In genomic region chr13:94073046-94073715, GRCm38 (mm10) we compare ENCODE assay signal across 19 mouse cellular contexts. TPM values are rescaled to one million over a fixed set of nuclear protein-coding genes. Genes with fewer than 3 reads are reported as not detected.
DNase-seq lines count a peak whose midpoint lies in the region; ATAC-seq and TF ChIP-seq lines count a peak whose summit lies in the region.
"Had no signal": no experiment of that assay in that cellular context is flagged by ENCODE, and none has a peak within 500 bp of the region (broad histone marks: within the 10 kb centered on the region; RNA-seq: fewer than 3 reads in every experiment).

No protein-coding gene starts in this region.

- peaks cover 3% of the 10 kb centered on the region for H3K4me1 ChIP-seq in embryonic facial prominence, embryonic 11.5 days (ENCODE audit: control insufficient read depth, insufficient read depth, low read length)
- peaks cover 86% of the 10 kb centered on the region for H3K4me1 ChIP-seq in embryonic facial prominence, embryonic 10.5 days
- H3K4me1 ChIP-seq in lung, embryonic 15.5 days = peaks cover 59% of the 10 kb centered on the region
- H3K4me1 ChIP-seq in lung, adult 2 months (ENCODE audit: control insufficient read depth, insufficient read depth, low read length) = peaks cover 12% of the 10 kb centered on the region
- peaks cover 4% of the 10 kb centered on the region; the same call in 1 of the 2 replicates for H3K4me1 ChIP-seq in stomach, embryonic 15.5 days
- H3K4me1 ChIP-seq: forebrain, embryonic 15.5 days had no signal

- no peaks in the 10 kb centered on the region for H3K27me3 ChIP-seq in embryonic facial prominence, embryonic 11.5 days (ENCODE audit: control insufficient read depth, insufficient read depth, low read length)
- peaks cover 47% of the 10 kb centered on the region for H3K27me3 ChIP-seq in embryonic facial prominence, embryonic 10.5 days (replicated peaks; ENCODE audit: low read depth, poor library complexity, severe bottlenecking)
- H3K27me3 ChIP-seq in lung, embryonic 15.5 days = no peaks in the 10 kb centered on the region
- no peaks in the 10 kb centered on the region for H3K27me3 ChIP-seq in stomach, embryonic 15.5 days (replicated peaks)
- H3K27me3 ChIP-seq: forebrain, embryonic 15.5 days had no signal

- H3K4me2 ChIP-seq in embryonic facial prominence, embryonic 11.5 days (ENCODE audit: low read depth, low read length) = no peak overlapping the region
- H3K4me2 ChIP-seq in lung, embryonic 15.5 days = no peak overlapping the region
- no peak overlapping the region for H3K4me2 ChIP-seq in stomach, embryonic 15.5 days
- H3K4me2 ChIP-seq: forebrain, embryonic 15.5 days; heart, embryonic 11.5 days had no signal

- H3K9me3 ChIP-seq in embryonic facial prominence, embryonic 11.5 days (replicated peaks; ENCODE audit: control insufficient read depth, low read length) = no peaks in the 10 kb centered on the region
- no peaks in the 10 kb centered on the region for H3K9me3 ChIP-seq in embryonic facial prominence, embryonic 10.5 days
- no peaks in the 10 kb centered on the region for H3K9me3 ChIP-seq in lung, embryonic 15.5 days
- no peaks in the 10 kb centered on the region for H3K9me3 ChIP-seq in stomach, embryonic 15.5 days
- H3K9me3 ChIP-seq: forebrain, embryonic 15.5 days; G1E had no signal

- no peak for DNase-seq in embryonic facial prominence, embryonic 11.5 days (ENCODE audit: low spot score)
- no peak for DNase-seq in embryonic facial prominence, embryonic 10.5 days (ENCODE audit: low spot score)
- no peak for DNase-seq in lung, adult 2 months
- DNase-seq in forelimb bud, embryonic 11.5 days (ENCODE audit: low read depth, low spot score) = peak; percentile 29
- DNase-seq in gastrocnemius, postnatal 4 days (ENCODE audit: low spot score in 2 of 2) = no peak
- no peak for DNase-seq in gastrocnemius, adult 2 months
- DNase-seq: B cell, adult 2 months; cerebellum, adult 18-20 months; kidney, adult 2 months; layer of hippocampus, postnatal 36 days; left cerebral cortex, postnatal 4 days; right cerebral cortex, postnatal 14 days; thymus, postnatal 14 days had no signal

- 56% methylated on average over 9 of the region's 9 CpGs for WGBS in embryonic facial prominence, embryonic 11.5 days
- WGBS in embryonic facial prominence, embryonic 10.5 days = 64% methylated on average over 9 of the region's 9 CpGs
- WGBS in lung, embryonic 15.5 days = 25% methylated on average over 9 of the region's 9 CpGs
- WGBS in lung, adult 2 months = 39% methylated on average over 9 of the region's 9 CpGs
- 37% methylated on average over 9 of the region's 9 CpGs for WGBS in stomach, embryonic 15.5 days

- no peak for TF ChIP-seq POLR2A in lung, adult 2 months (IDR thresholded peaks at IDR 0.05; ENCODE audit: borderline replicate concordance, extremely low read depth, low read depth, low read length)

- H3K36me3 ChIP-seq in embryonic facial prominence, embryonic 11.5 days (replicated peaks; ENCODE audit: control insufficient read depth, insufficient read depth, low read depth, low read length) = no peaks in the 10 kb centered on the region; the same call in 1 of the 2 replicates
- peaks cover 11% of the 10 kb centered on the region for H3K36me3 ChIP-seq in embryonic facial prominence, embryonic 10.5 days (replicated peaks)
- peaks cover 10% of the 10 kb centered on the region; the same call in 1 of the 2 replicates for H3K36me3 ChIP-seq in lung, embryonic 15.5 days
- H3K36me3 ChIP-seq in stomach, embryonic 15.5 days = no peaks in the 10 kb centered on the region
- H3K36me3 ChIP-seq: forebrain, embryonic 15.5 days; G1E had no signal

- no peak overlapping the region for H3K4me3 ChIP-seq in embryonic facial prominence, embryonic 11.5 days (ENCODE audit: low read depth, low read length)
- H3K4me3 ChIP-seq in embryonic facial prominence, embryonic 10.5 days = no peak overlapping the region
- no peak overlapping the region for H3K4me3 ChIP-seq in lung, embryonic 15.5 days
- no peak overlapping the region for H3K4me3 ChIP-seq in lung, adult 2 months (replicated peaks; ENCODE audit: extremely low read depth, low read depth, low read length)
- H3K4me3 ChIP-seq in stomach, embryonic 15.5 days (replicated peaks) = no peak overlapping the region
- H3K4me3 ChIP-seq in gastrocnemius, adult 2 months = no peak overlapping the region
- H3K4me3 ChIP-seq: forebrain, embryonic 15.5 days had no signal

- ATAC-seq in embryonic facial prominence, embryonic 11.5 days (replicated peaks; ENCODE audit: insufficient number of reproducible peaks, low FRiP score, low TSS enrichment, low read depth) = no peak
- ATAC-seq in lung, embryonic 15.5 days (ENCODE audit: borderline replicate concordance, extremely low read depth, low FRiP score, low TSS enrichment) = peak; percentile 25; the same call in 1 of the 2 replicates
- ATAC-seq in stomach, embryonic 15.5 days (ENCODE audit: insufficient read depth, low FRiP score, low read depth) = no peak
- ATAC-seq: forebrain, embryonic 15.5 days had no signal

- H3K9ac ChIP-seq in embryonic facial prominence, embryonic 11.5 days (replicated peaks; ENCODE audit: low read length) = no peak overlapping the region
- H3K9ac ChIP-seq in lung, embryonic 15.5 days = no peak overlapping the region
- H3K9ac ChIP-seq in stomach, embryonic 15.5 days = no peak overlapping the region
- H3K9ac ChIP-seq: forebrain, embryonic 15.5 days; liver, embryonic 14.5 days had no signal

- TF ChIP-seq CTCF in lung, adult 2 months (IDR thresholded peaks at IDR 0.05; ENCODE audit: insufficient read depth, low read length) = no peak
- no peak for TF ChIP-seq CTCF in gastrocnemius, adult 2 months (IDR thresholded peaks at IDR 0.05)

- H3K27ac ChIP-seq in embryonic facial prominence, embryonic 11.5 days (replicated peaks; ENCODE audit: low read depth, low read length) = peak overlapping the region; percentile 28; the same call in 1 of the 2 replicates
- no peak overlapping the region for H3K27ac ChIP-seq in embryonic facial prominence, embryonic 10.5 days (replicated peaks)
- H3K27ac ChIP-seq in lung, embryonic 15.5 days = peak overlapping the region; percentile 58
- peak overlapping the region; percentile 31; the same call in 1 of the 2 replicates for H3K27ac ChIP-seq in stomach, embryonic 15.5 days
- no peak overlapping the region; the same call in 1 of the 2 replicates for H3K27ac ChIP-seq in gastrocnemius, adult 2 months
- H3K27ac ChIP-seq: forebrain, embryonic 15.5 days; liver, embryonic 14.5 days had no signal

- intact Hi-C loops in gastrocnemius, adult 2 months (cut with DNase I) = no loop called here

RNA-seq across cellular contexts. Expression of gene Lhfpl2, which starts 15.6 kb away (rescaled TPM):
- polyA plus RNA-seq in embryonic facial prominence, embryonic 11.5 days (2014; fragmentation: Nextera tagmentation; extraction: Ambion mirVana) = 39.1 and 41.2 TPM in 2 replicates
- 31.1 and 34.2 TPM in 2 replicates for polyA plus RNA-seq in embryonic facial prominence, embryonic 10.5 days (2016; fragmentation: Nextera tagmentation; extraction: Ambion mirVana)
- polyA plus RNA-seq in lung, embryonic 15.5 days (2015; fragmentation: Nextera tagmentation; extraction: Ambion mirVana) = 53.7 and 56.7 TPM in 2 replicates
- 9.4 and 9.9 TPM in 2 replicates for polyA plus RNA-seq in lung, adult 2 months (2012; rRNA removed)
- 18.2 and 19.1 TPM in 2 replicates for polyA plus RNA-seq in stomach, embryonic 15.5 days (2015; fragmentation: Nextera tagmentation; extraction: Ambion mirVana)
- total RNA-seq in gastrocnemius, postnatal 4 days (2021) = 10 to 100 TPM; 80.6 to 93.8 TPM
- 1 to 10 TPM; 1.5 to 4.2 TPM for total RNA-seq in gastrocnemius, adult 2 months (2021)
- polyA plus RNA-seq: G1E had no signal

Comparison
In these comparisons a context has a peak if more than half of its experiments do, and no peak if none do; other contexts are left out.
1. H3K27ac ChIP-seq: peak in embryonic facial prominence, embryonic 11.5 days (single experiment), lung, embryonic 15.5 days (single experiment) and stomach, embryonic 15.5 days (single experiment); none in embryonic facial prominence, embryonic 10.5 days (single experiment) and gastrocnemius, adult 2 months (single experiment).